Mouse (Mus musculus): ENCODE measurements around the gene Cda. TPM values are rescaled to one million over a fixed set of nuclear protein-coding genes. Genes with fewer than 3 reads are reported as not detected.
A peak's percentile ranks its signal among the peaks of the same experiment; 100 is the strongest.

The Cda gene
- total and polyA plus RNA-seq, 2 experiments from 2014 or later: 2.7 to 7.6 TPM

DNA sequence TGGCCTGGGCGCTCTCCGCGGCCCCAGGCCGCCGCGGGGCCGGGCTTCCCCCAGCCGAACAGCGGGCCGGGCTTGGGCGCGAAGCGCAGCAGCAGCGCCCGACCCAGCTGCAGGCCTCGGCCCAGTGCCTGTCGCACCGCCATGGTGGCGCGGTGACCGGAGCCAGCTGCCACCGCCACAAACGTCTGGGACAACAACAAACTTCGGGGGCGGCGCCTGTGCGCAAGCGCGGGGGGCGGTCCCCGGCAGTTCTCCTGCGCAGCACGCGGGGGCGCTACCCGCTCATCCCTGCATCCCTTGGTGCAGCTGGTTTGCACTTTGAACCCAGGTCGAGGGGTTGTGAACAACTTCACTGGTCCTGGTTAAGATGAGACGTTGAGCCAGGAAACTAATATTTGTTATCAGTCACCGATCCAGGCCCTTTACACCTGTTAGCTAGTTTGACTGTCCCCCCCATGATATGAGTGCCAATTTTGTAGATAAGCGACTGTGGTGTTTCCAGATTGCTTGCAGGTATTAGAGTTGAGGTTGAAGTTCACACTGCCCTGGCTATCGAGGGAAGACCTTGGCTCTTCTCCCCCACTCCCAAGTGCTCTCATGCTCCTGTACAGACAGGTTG lies 41.6 kb downstream of the Cda start, which contains the start of gene Pink1:
Pink1 (minus strand) TSS at position 231 of the 619 bp plus-strand sequence.
- Histone ChIP-seq H3K9me3 (replicated peaks; ENCODE audit: control insufficient read depth, low read length) (no peaks in the 10 kb centered on the region), H3K27me3 (ENCODE audit: control insufficient read depth, insufficient read depth, low read length) (0 out of 2 replicates have a peak, but pooled peaks cover 3% of the 10 kb centered on the region), H3K4me3 (ENCODE audit: low read depth, low read length) (peak within 1 kb of the TSS; percentile 85), H3K4me1 (ENCODE audit: control insufficient read depth, insufficient read depth) (peaks cover 16% of the 10 kb centered on the region), H3K4me2 (ENCODE audit: low read depth, low read length) (peak within 1 kb of the TSS; percentile 70), H3K9ac (replicated peaks; ENCODE audit: low read depth, low read length) (peak within 1 kb of the TSS; percentile 97), H3K27ac (ENCODE audit: low read depth) (peak within 1 kb of the TSS; percentile 100), H3K36me3 (replicated peaks; ENCODE audit: control insufficient read depth, insufficient read depth, low read length) (no peaks in the 10 kb centered on the region)
- WGBS: 3% methylated on average over 40 of the region's 41 CpGs
- DNase-seq (ENCODE audit: low spot score): peak; percentile 76
- TF ChIP-seq CTCF (IDR thresholded peaks at IDR 0.05; ENCODE audit: low read depth) (peak; percentile 81), EP300 (IDR thresholded peaks at IDR 0.05; ENCODE audit: low read depth) (no peak)
- peak; percentile 75 for ATAC-seq (ENCODE audit: insufficient read depth, low read depth)

DNA sequence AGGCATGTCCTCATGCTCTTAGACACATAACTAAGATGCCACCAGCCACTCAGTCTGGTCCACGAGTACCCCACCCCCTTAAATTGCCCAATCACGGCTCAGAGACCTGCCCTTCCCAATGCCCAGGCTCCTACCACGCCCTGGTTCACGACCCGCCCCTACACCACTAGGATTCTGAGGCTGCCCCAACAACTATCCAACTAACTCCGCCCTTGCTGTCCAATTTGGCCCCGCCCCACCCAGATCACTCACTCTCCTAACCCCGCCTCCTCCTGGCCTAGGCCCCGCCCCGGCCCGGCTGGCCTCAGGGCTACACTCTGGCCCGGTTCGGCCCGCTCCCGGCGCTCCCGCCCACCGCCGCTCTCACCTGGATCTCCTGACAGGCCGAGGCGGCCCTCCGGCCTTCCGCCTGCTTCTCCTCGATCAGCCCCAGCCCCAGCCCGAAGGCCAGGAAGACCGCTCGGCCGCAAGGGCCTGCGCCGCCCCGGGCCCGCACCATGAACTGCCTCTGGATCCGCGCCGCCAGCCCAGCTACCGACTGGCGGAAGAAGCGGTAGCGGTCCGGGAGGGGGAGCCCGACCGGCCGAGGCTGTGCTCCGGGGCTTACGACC lies 42.2 kb downstream of the Cda start:
- peak; percentile 94 for ATAC-seq (ENCODE audit: insufficient read depth, low read depth)
- under 1% methylated on average over 45 of the region's 45 CpGs for WGBS
- Histone ChIP-seq H3K4me3 (ENCODE audit: low read depth, low read length) (peak overlapping the region; percentile 85), H3K36me3 (replicated peaks; ENCODE audit: control insufficient read depth, insufficient read depth, low read length) (no peaks in the 10 kb centered on the region), H3K27me3 (ENCODE audit: control insufficient read depth, insufficient read depth, low read length) (no peaks in the 10 kb centered on the region), H3K9me3 (replicated peaks; ENCODE audit: control insufficient read depth, low read length) (no peaks in the 10 kb centered on the region), H3K27ac (ENCODE audit: low read depth) (peak overlapping the region; percentile 100), H3K9ac (replicated peaks; ENCODE audit: low read depth, low read length) (peak overlapping the region; percentile 97), H3K4me1 (ENCODE audit: control insufficient read depth, insufficient read depth) (peaks cover 20% of the 10 kb centered on the region), H3K4me2 (ENCODE audit: low read depth, low read length) (peak overlapping the region; percentile 70)
- no peak for TF ChIP-seq CTCF (IDR thresholded peaks at IDR 0.05; ENCODE audit: low read depth)
- TF ChIP-seq EP300 (IDR thresholded peaks at IDR 0.05; ENCODE audit: low read depth): 0 out of 2 replicates have a peak, but pooled peaks have one; percentile 17
- DNase-seq (ENCODE audit: low spot score): peak; percentile 98

DNA sequence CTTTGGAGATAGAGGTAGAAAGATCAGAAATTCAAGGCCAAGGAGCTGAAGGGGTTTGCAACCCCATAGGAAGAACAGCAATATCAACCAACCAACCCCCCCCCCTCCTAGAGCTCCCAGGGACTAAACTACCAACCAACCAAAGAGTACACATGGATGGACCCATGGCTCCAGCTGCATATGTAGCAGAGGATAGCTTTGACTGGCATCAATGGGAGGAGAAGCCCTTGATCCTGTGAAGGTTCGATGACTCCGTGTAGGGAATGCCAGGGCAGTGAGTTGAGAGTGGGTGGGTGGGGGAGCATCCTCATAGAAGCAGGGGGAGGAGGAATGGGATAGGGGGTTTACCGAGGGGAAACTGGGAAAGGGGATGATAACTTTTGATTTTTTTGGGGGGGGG lies 43.3 kb downstream of the Cda start:
- H3K4me2 ChIP-seq (ENCODE audit: low read depth, low read length): 0 out of 2 replicates have a peak overlapping the region, but pooled peaks have one; percentile 19
- H3K9ac ChIP-seq (replicated peaks; ENCODE audit: low read depth, low read length): no peak overlapping the region

DNA sequence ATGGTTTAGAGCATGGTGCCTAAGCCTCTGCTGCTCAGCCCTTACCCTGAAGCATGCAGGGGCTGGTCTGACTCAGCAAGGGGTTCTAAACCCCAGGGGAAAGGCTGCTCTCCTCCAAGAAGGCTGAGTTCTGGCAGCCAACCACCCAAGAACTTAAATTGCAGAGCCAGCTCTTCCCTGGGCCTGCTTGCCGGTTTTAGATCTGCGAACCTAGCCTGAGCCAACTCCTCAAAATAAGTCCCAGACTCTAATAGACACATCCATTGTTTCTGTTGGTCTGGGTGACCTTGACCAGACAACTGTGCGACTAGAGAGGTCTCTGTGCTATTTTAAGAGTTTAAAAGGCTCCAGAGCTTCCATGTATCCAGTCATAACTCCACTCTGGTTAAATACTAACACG lies 44.0 kb downstream of the Cda start:
- Histone ChIP-seq H3K4me3 (ENCODE audit: low read depth, low read length) (no peak overlapping the region), H3K36me3 (replicated peaks; ENCODE audit: control insufficient read depth, insufficient read depth, low read length) (0 out of 2 replicates have a peak, but pooled peaks cover 10% of the 10 kb centered on the region), H3K9ac (replicated peaks; ENCODE audit: low read depth, low read length) (no peak overlapping the region; the same call in 1 of the 2 replicates), H3K27me3 (ENCODE audit: control insufficient read depth, insufficient read depth, low read length) (no peaks in the 10 kb centered on the region), H3K9me3 (replicated peaks; ENCODE audit: control insufficient read depth, low read length) (no peaks in the 10 kb centered on the region), H3K27ac (ENCODE audit: low read depth) (peak overlapping the region; percentile 100), H3K4me1 (ENCODE audit: control insufficient read depth, insufficient read depth) (peaks cover 20% of the 10 kb centered on the region), H3K4me2 (ENCODE audit: low read depth, low read length) (peak overlapping the region; percentile 19; the same call in 1 of the 2 replicates)
- WGBS: 18% methylated on average over 4 of the region's 4 CpGs
- ATAC-seq (ENCODE audit: insufficient read depth, low read depth): no peak
- no peak for TF ChIP-seq EP300 (IDR thresholded peaks at IDR 0.05; ENCODE audit: low read depth)
- no peak for TF ChIP-seq CTCF (IDR thresholded peaks at IDR 0.05; ENCODE audit: low read depth)
- DNase-seq (ENCODE audit: low spot score): peak; percentile 54

More for the DNA sequence above, 43.3 kb downstream of the Cda start:
- Histone ChIP-seq H3K36me3 (replicated peaks; ENCODE audit: control insufficient read depth, insufficient read depth, low read length) (0 out of 2 replicates have a peak, but pooled peaks cover 5% of the 10 kb centered on the region), H3K9me3 (replicated peaks; ENCODE audit: control insufficient read depth, low read length) (no peaks in the 10 kb centered on the region), H3K27me3 (ENCODE audit: control insufficient read depth, insufficient read depth, low read length) (no peaks in the 10 kb centered on the region), H3K4me1 (ENCODE audit: control insufficient read depth, insufficient read depth) (peaks cover 20% of the 10 kb centered on the region), H3K27ac (ENCODE audit: low read depth) (peak overlapping the region; percentile 100), H3K4me3 (ENCODE audit: low read depth, low read length) (no peak overlapping the region)
- TF ChIP-seq CTCF (IDR thresholded peaks at IDR 0.05; ENCODE audit: low read depth): no peak
- no peak for TF ChIP-seq EP300 (IDR thresholded peaks at IDR 0.05; ENCODE audit: low read depth)
- DNase-seq (ENCODE audit: low spot score) (no peak), ATAC-seq (ENCODE audit: insufficient read depth, low read depth) (no peak)
- 86% methylated on average over 3 of the region's 3 CpGs for WGBS

DNA sequence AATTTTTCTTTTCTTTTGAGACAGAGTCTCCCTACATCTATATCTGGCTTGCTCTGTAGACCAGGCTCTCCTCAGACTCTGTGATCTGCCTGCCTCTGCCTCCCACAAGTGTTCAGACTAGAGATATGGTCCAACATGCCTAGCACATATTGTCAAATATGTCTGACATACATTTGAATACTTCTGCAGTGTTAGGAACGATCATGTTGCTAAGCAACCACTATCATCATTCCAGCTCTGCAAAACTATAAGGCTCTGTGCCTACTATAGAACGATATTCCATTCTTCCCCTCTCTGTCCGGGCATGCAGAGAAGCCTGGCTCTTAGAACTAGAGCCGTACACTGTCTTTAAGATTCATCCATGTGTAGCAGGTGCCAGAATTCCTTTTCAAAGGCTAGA lies 45.1 kb downstream of the Cda start:
- H3K36me3 ChIP-seq (replicated peaks; ENCODE audit: control insufficient read depth, insufficient read depth, low read length): peaks cover 15% of the 10 kb centered on the region; the same call in 1 of the 2 replicates
- DNase-seq (ENCODE audit: low spot score): no peak
- ATAC-seq (ENCODE audit: insufficient read depth, low read depth): no peak
- H3K27me3 ChIP-seq (ENCODE audit: control insufficient read depth, insufficient read depth, low read length): no peaks in the 10 kb centered on the region
- H3K4me1 ChIP-seq (ENCODE audit: control insufficient read depth, insufficient read depth): peaks cover 20% of the 10 kb centered on the region
- 42% methylated on average over 4 of the region's 4 CpGs for WGBS
- H3K4me2 ChIP-seq (ENCODE audit: low read depth, low read length): no peak overlapping the region
- H3K4me3 ChIP-seq (ENCODE audit: low read depth, low read length): no peak overlapping the region
- H3K9ac ChIP-seq (replicated peaks; ENCODE audit: low read depth, low read length): no peak overlapping the region
- 0 out of 2 replicates have a peak overlapping the region, but pooled peaks have one; percentile 100 for H3K27ac ChIP-seq (ENCODE audit: low read depth)
- TF ChIP-seq CTCF (IDR thresholded peaks at IDR 0.05; ENCODE audit: low read depth) (no peak), EP300 (IDR thresholded peaks at IDR 0.05; ENCODE audit: low read depth) (no peak)
- H3K9me3 ChIP-seq (replicated peaks; ENCODE audit: control insufficient read depth, low read length): no peaks in the 10 kb centered on the region
